ENCODE assay signal across 8 mouse cellular contexts in the genomic region with DNA sequence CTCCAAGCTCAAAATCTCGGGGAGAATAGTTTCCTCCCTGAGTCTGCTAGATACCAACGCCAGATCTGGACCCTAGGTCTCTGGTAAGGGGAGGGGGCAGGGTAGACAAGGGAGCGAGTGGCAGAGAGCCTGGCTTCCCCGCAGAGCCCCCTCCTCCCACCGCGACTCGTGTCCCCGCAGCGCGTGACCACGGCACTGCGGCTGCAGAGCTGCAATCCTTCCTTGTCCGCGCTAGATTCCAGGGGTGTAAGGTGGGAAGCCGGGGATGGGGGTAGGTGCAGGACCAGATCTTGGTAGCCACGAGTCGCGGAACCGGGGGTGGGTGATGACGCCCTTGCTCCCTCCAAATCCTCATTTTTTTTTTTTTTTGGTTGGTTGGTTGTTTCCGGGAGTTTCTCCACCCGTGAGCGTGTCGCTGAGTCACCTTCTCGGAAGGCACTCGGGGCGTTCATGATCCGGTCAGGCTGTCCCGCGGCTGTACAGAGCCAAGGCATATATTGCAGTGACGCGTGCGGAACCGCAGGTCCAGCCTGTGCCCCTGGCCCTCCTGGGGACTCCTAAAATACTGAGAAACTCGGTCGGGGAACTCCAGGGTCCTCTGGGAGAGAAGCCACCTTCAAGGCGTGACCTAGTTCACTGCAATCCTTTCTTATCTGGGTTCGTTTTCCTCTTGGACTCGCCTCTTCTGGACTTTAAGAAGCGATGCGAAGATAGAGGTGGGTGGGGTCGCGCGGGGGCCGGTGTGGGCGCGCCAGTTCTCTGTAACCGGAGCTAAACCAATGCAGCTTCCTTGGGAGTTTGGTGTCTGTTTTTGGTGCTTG. TPM values are rescaled to one million over a fixed set of nuclear protein-coding genes. Genes with fewer than 3 reads are reported as not detected.
DNase-seq lines count a peak whose midpoint lies in the region; ATAC-seq and TF ChIP-seq lines count a peak whose summit lies in the region.

No protein-coding gene starts in this region.

- peak overlapping the region; percentile 63 for H3K27ac ChIP-seq in embryonic facial prominence, embryonic 12.5 days
- peak overlapping the region; percentile 81 for H3K27ac ChIP-seq in midbrain, embryonic 10.5 days (replicated peaks)

- H3K9ac ChIP-seq in embryonic facial prominence, embryonic 12.5 days, result peak overlapping the region; percentile 31; the same call in 1 of the 2 replicates

- peaks cover 51% of the 10 kb centered on the region for H3K27me3 ChIP-seq in embryonic facial prominence, embryonic 12.5 days
- H3K27me3 ChIP-seq in midbrain, embryonic 10.5 days (ENCODE audit: low read depth, poor library complexity, severe bottlenecking), result peaks cover 80% of the 10 kb centered on the region

- peak; percentile 45 for DNase-seq in lung, adult 2 months
- DNase-seq in lung, postnatal 36 days, result no peak
- peak; percentile 35 for DNase-seq in induced T-regulatory cell, adult 2 months (ENCODE audit: low read depth)
- peak; percentile 53 for DNase-seq in midbrain, embryonic 10.5 days (ENCODE audit: low spot score)
- no peak for DNase-seq in Muller cell, postnatal 12 days (ENCODE audit: inconsistent ontology term)
- no peak for DNase-seq in gastrocnemius, postnatal 25 days

- H3K4me1 ChIP-seq in lung, adult 2 months (ENCODE audit: control insufficient read depth, insufficient read depth, low read length), result peaks cover 14% of the 10 kb centered on the region
- peaks cover 37% of the 10 kb centered on the region for H3K4me1 ChIP-seq in embryonic facial prominence, embryonic 12.5 days
- peaks cover 45% of the 10 kb centered on the region for H3K4me1 ChIP-seq in midbrain, embryonic 10.5 days

- H3K9me3 ChIP-seq in embryonic facial prominence, embryonic 12.5 days, result no peaks in the 10 kb centered on the region
- H3K9me3 ChIP-seq in midbrain, embryonic 10.5 days (replicated peaks), result no peaks in the 10 kb centered on the region

- H3K4me3 ChIP-seq in lung, adult 2 months (replicated peaks; ENCODE audit: extremely low read depth, low read depth, low read length), result peak overlapping the region; percentile 25
- peak overlapping the region; percentile 55 for H3K4me3 ChIP-seq in embryonic facial prominence, embryonic 12.5 days
- peak overlapping the region; percentile 65 for H3K4me3 ChIP-seq in midbrain, embryonic 10.5 days

- H3K4me2 ChIP-seq in embryonic facial prominence, embryonic 12.5 days (replicated peaks), result peak overlapping the region; percentile 97

- peaks cover 6% of the 10 kb centered on the region for H3K36me3 ChIP-seq in embryonic facial prominence, embryonic 12.5 days
- 0 out of 2 replicates have a peak, but pooled peaks cover 3% of the 10 kb centered on the region for H3K36me3 ChIP-seq in midbrain, embryonic 10.5 days

- ATAC-seq in embryonic facial prominence, embryonic 12.5 days (ENCODE audit: insufficient number of reproducible peaks, insufficient read depth, low FRiP score, low TSS enrichment), result no peak
- no peak for ATAC-seq in granulocyte monocyte progenitor cell, adult 5-6 weeks (replicated peaks; ENCODE audit: poor library complexity, severe bottlenecking)

- TF ChIP-seq POLR2A in lung, adult 2 months (IDR thresholded peaks at IDR 0.05; ENCODE audit: borderline replicate concordance, extremely low read depth, low read depth, low read length), result no peak

- TF ChIP-seq CTCF in lung, adult 2 months (IDR thresholded peaks at IDR 0.05; ENCODE audit: insufficient read depth, low read length), result no peak

- 3% methylated on average over 48 of the region's 48 CpGs for WGBS in lung, adult 2 months
- WGBS in embryonic facial prominence, embryonic 12.5 days, result 1% methylated on average over 48 of the region's 48 CpGs
- WGBS in midbrain, embryonic 10.5 days, result 3% methylated on average over 48 of the region's 48 CpGs

RNA-seq across cellular contexts. Expression of a gene that starts 0.9 kb away (rescaled TPM):
- 41.8 and 45.8 TPM in 2 replicates for polyA plus RNA-seq in lung, adult 2 months (2012; rRNA removed)
- polyA plus RNA-seq in embryonic facial prominence, embryonic 12.5 days (2016; fragmentation: Nextera tagmentation; extraction: Ambion mirVana), result 6.9 and 8.3 TPM in 2 replicates
- polyA plus RNA-seq in midbrain, embryonic 10.5 days (2016; fragmentation: Nextera tagmentation; extraction: Ambion mirVana), result 6.4 and 9.4 TPM in 2 replicates
- not detected in 2 replicates for total RNA-seq in granulocyte monocyte progenitor cell, adult 5-6 weeks (2014; fragmentation: Nextera tagmentation)
- not detected in 2 replicates for total RNA-seq in granulocyte monocyte progenitor cell, adult 5-6 weeks (2017)
- total RNA-seq in gastrocnemius, postnatal 25 days (2021), result 1 to 10 TPM in 1 of 2 experiments, under 1 TPM in 1; 0.94 to 2.0 TPM

RNA-seq across cellular contexts. Expression of a gene that starts 37.6 kb away (rescaled TPM):
- polyA plus RNA-seq in lung, adult 2 months (2012; rRNA removed), result 82.4 and 92.0 TPM in 2 replicates
- polyA plus RNA-seq in embryonic facial prominence, embryonic 12.5 days (2016; fragmentation: Nextera tagmentation; extraction: Ambion mirVana), result 197 and 211 TPM in 2 replicates
- polyA plus RNA-seq in midbrain, embryonic 10.5 days (2016; fragmentation: Nextera tagmentation; extraction: Ambion mirVana), result 224 and 227 TPM in 2 replicates
- total RNA-seq in granulocyte monocyte progenitor cell, adult 5-6 weeks (2014; fragmentation: Nextera tagmentation), result 79.6 and 83.4 TPM in 2 replicates
- total RNA-seq in granulocyte monocyte progenitor cell, adult 5-6 weeks (2017), result 26.0 and 53.2 TPM in 2 replicates
- total RNA-seq in gastrocnemius, postnatal 25 days (2021), result 10 to 100 TPM; 17.0 to 18.9 TPM

RNA-seq across cellular contexts. Expression of a gene that starts 49.7 kb away (rescaled TPM):
- polyA plus RNA-seq in lung, adult 2 months (2012; rRNA removed), result 18.3 and 18.8 TPM in 2 replicates
- 19.9 and 26.4 TPM in 2 replicates for polyA plus RNA-seq in embryonic facial prominence, embryonic 12.5 days (2016; fragmentation: Nextera tagmentation; extraction: Ambion mirVana)
- 8.3 and 8.7 TPM in 2 replicates for polyA plus RNA-seq in midbrain, embryonic 10.5 days (2016; fragmentation: Nextera tagmentation; extraction: Ambion mirVana)
- total RNA-seq in granulocyte monocyte progenitor cell, adult 5-6 weeks (2014; fragmentation: Nextera tagmentation), result 5.2 and 6.8 TPM in 2 replicates
- total RNA-seq in granulocyte monocyte progenitor cell, adult 5-6 weeks (2017), result 5.4 and 6.6 TPM in 2 replicates
- total RNA-seq in gastrocnemius, postnatal 25 days (2021), result 10 to 100 TPM; 17.9 to 20.4 TPM

RNA-seq across cellular contexts. Expression of a gene that starts 54.7 kb away (rescaled TPM):
- polyA plus RNA-seq in lung, adult 2 months (2012; rRNA removed), result 0.15 TPM in 1 of 2 replicates, not detected in the other
- not detected in 2 replicates for polyA plus RNA-seq in embryonic facial prominence, embryonic 12.5 days (2016; fragmentation: Nextera tagmentation; extraction: Ambion mirVana)
- not detected in 2 replicates for polyA plus RNA-seq in midbrain, embryonic 10.5 days (2016; fragmentation: Nextera tagmentation; extraction: Ambion mirVana)
- total RNA-seq in granulocyte monocyte progenitor cell, adult 5-6 weeks (2014; fragmentation: Nextera tagmentation), result not detected in 2 replicates
- total RNA-seq in granulocyte monocyte progenitor cell, adult 5-6 weeks (2017), result not detected in 2 replicates
- not detected for total RNA-seq in gastrocnemius, postnatal 25 days (2021)

Comparison
In these comparisons a context has a peak if more than half of its experiments do, and no peak if none do; other contexts are left out.
1. DNase-seq: peak in lung, adult 2 months (single experiment), induced T-regulatory cell, adult 2 months (single experiment) and midbrain, embryonic 10.5 days (single experiment); none in lung, postnatal 36 days (single experiment), Muller cell, postnatal 12 days (single experiment) and gastrocnemius, postnatal 25 days (single experiment).
2. Peak in every context shown above with its lines, with median percentiles within 50 percentile points of each other: H3K4me3 ChIP-seq.